Mouse (Mus musculus) MEL (cell line): ENCODE results near the gene Ptpre. TPM values are rescaled to one million over a fixed set of nuclear protein-coding genes. Genes with fewer than 3 reads are reported as not detected.

Experiments used
- DNase-seq: peaks from one replicate; pipeline ENCODE4 v3.0.0; 2011; ENCODE audit warnings: low read depth, low spot score
- H3K27ac ChIP-seq: 2 replicates; pipeline ENCODE4 v1.5.1; 2012; ENCODE audit warnings: low read depth, mild to moderate bottlenecking, control low read depth, low read length, moderate library complexity; ENCODE audit not compliant: control insufficient read depth
- H3K27me3 ChIP-seq, 2 experiments: fragments of 150-350 bp in 1 of 2; sonication (generic) in 1 of 2; 2 replicates each; pipeline ENCODE4 v1.6.1; 2012; ENCODE audit warnings: low read length in 2 of 2, mild to moderate bottlenecking in 2 of 2, improper control_type of control experiment in 1 of 2, moderate library complexity in 1 of 2; ENCODE audit not compliant: insufficient read depth in 2 of 2, control insufficient read depth in 1 of 2
- H3K36me3 ChIP-seq, 2 experiments: 2 replicates each; pipeline ENCODE4 v1.6.1; 2012 to 2014; ENCODE audit warnings: low read length in 2 of 2, improper control_type of control experiment in 1 of 2, inconsistent platforms in 1 of 2, mild to moderate bottlenecking in 1 of 2; ENCODE audit not compliant: insufficient read depth in 2 of 2, control insufficient read depth in 1 of 2
- H3K4me1 ChIP-seq, 2 experiments: fragments of 150-350 bp in 1 of 2; sonication (generic) in 1 of 2; 2 replicates each; pipeline ENCODE4 v1.6.1; 2012; ENCODE audit warnings: low read length in 2 of 2, improper control_type of control experiment in 1 of 2, mild to moderate bottlenecking in 1 of 2; ENCODE audit not compliant: insufficient read depth in 2 of 2, control insufficient read depth in 1 of 2
- H3K4me3 ChIP-seq, 2 experiments: fragments of 150-350 bp in 1 of 2; sonication (generic) in 1 of 2; 2 replicates each; pipeline ENCODE4 v1.5.1; 2012; ENCODE audit warnings: low read depth in 2 of 2, low read length in 2 of 2, mild to moderate bottlenecking in 2 of 2, moderate library complexity in 2 of 2, control low read depth in 1 of 2, improper control_type of control experiment in 1 of 2; ENCODE audit not compliant: control insufficient read depth in 1 of 2, insufficient read depth in 1 of 2
- H3K79me2 ChIP-seq: 2 replicates; pipeline ENCODE4 v1.6.1; 2012; ENCODE audit warnings: mild to moderate bottlenecking, low read length, moderate library complexity; ENCODE audit not compliant: control insufficient read depth, poor library complexity, insufficient read depth
- H3K9ac ChIP-seq: 2 replicates; pipeline ENCODE4 v1.6.1; 2012; ENCODE audit warnings: low read depth, mild to moderate bottlenecking, control low read depth, low read length, moderate library complexity; ENCODE audit not compliant: control insufficient read depth, poor library complexity, severe bottlenecking
- H3K9me3 ChIP-seq: fragments of 150-350 bp; sonication (generic); replicated peaks from 2 replicates; pipeline ENCODE4 v1.6.1; 2012; ENCODE audit warnings: mild to moderate bottlenecking, low read length, improper control_type of control experiment, moderate library complexity; ENCODE audit not compliant: insufficient read depth
- BHLHE40 ChIP-seq: IDR thresholded peaks from 2 replicates; pipeline ENCODE4 v1.6.1; 2012; ENCODE audit warnings: low read depth, mild to moderate bottlenecking, inconsistent platforms, low read length, improper control_type of control experiment, borderline replicate concordance
- CHD1 ChIP-seq: IDR thresholded peaks from 2 replicates; pipeline ENCODE4 v1.6.1; 2012; ENCODE audit warnings: low read depth, mild to moderate bottlenecking, inconsistent platforms, low read length, improper control_type of control experiment
- CTCF ChIP-seq, 3 experiments: IDR thresholded peaks in 2 of 3; conservative IDR thresholded peaks in 1 of 3; 2 replicates each; pipeline ENCODE4 v1.5.1; 2011 to 2012; ENCODE audit warnings: low read length in 3 of 3, low read depth in 2 of 3, mild to moderate bottlenecking in 2 of 3, improper control_type of control experiment in 1 of 3, inconsistent platforms in 1 of 3, mixed read lengths in 1 of 3, moderate library complexity in 1 of 3; ENCODE audit not compliant: control insufficient read depth in 1 of 3, insufficient read depth in 1 of 3, poor library complexity in 1 of 3, severe bottlenecking in 1 of 3
- ELF1 ChIP-seq: IDR thresholded peaks from 2 replicates; pipeline ENCODE4 v1.6.1; 2014; ENCODE audit warnings: low read depth, mild to moderate bottlenecking, inconsistent platforms, low read length, improper control_type of control experiment, moderate library complexity
- EP300 ChIP-seq, 2 experiments: IDR thresholded peaks; 2 replicates each; pipeline ENCODE4 v1.6.1; 2011; ENCODE audit warnings: improper control_type of control experiment in 2 of 2, low read length in 2 of 2, low read depth in 1 of 2, mild to moderate bottlenecking in 1 of 2
- ETS1 ChIP-seq: IDR thresholded peaks from 2 replicates; pipeline ENCODE4 v1.6.1; 2012; ENCODE audit warnings: low read depth, mild to moderate bottlenecking, inconsistent platforms, low read length, improper control_type of control experiment, moderate library complexity
- GATA1 ChIP-seq: IDR thresholded peaks from 2 replicates; pipeline ENCODE4 v1.6.1; 2011; ENCODE audit warnings: low read depth, low read length, improper control_type of control experiment
- HCFC1 ChIP-seq: IDR thresholded peaks from 2 replicates; pipeline ENCODE4 v1.6.1; 2012; ENCODE audit warnings: low read depth, mild to moderate bottlenecking, inconsistent platforms, low read length, improper control_type of control experiment, moderate library complexity
- JUND ChIP-seq: IDR thresholded peaks from 2 replicates; pipeline ENCODE4 v1.6.1; 2011; ENCODE audit warnings: low read depth, mild to moderate bottlenecking, improper control_type of control experiment, low read length
- MXI1 ChIP-seq: IDR thresholded peaks from 2 replicates; pipeline ENCODE4 v1.6.1; 2011; ENCODE audit warnings: mild to moderate bottlenecking, low read depth, low read length, improper control_type of control experiment
- MYB ChIP-seq: IDR thresholded peaks from 2 replicates; pipeline ENCODE4 v1.6.1; 2011; ENCODE audit warnings: mild to moderate bottlenecking, low read depth, low read length, improper control_type of control experiment
- MYC ChIP-seq: IDR thresholded peaks from 2 replicates; pipeline ENCODE4 v1.6.1; 2011; ENCODE audit warnings: low read depth, mild to moderate bottlenecking, low read length, improper control_type of control experiment, moderate library complexity
- NELFE ChIP-seq: IDR thresholded peaks from 2 replicates; pipeline ENCODE4 v1.6.1; 2011; ENCODE audit warnings: low read depth, low read length, improper control_type of control experiment
- POLR2A ChIP-seq, 2 experiments: IDR thresholded peaks; 2 replicates each; pipeline ENCODE4 v1.6.1; 2011 to 2012; ENCODE audit warnings: low read length in 2 of 2, mild to moderate bottlenecking in 2 of 2, control low read depth in 1 of 2, improper control_type of control experiment in 1 of 2, low read depth in 1 of 2, moderate library complexity in 1 of 2; ENCODE audit not compliant: control insufficient read depth in 1 of 2, insufficient read depth in 1 of 2, poor library complexity in 1 of 2
- POLR2AphosphoS2 ChIP-seq: IDR thresholded peaks from 2 replicates; pipeline ENCODE4 v1.6.1; 2011; ENCODE audit warnings: low read length, improper control_type of control experiment
- RAD21 ChIP-seq: IDR thresholded peaks from 2 replicates; pipeline ENCODE4 v1.6.1; 2011; ENCODE audit warnings: mild to moderate bottlenecking, low read depth, low read length, improper control_type of control experiment
- SIN3A ChIP-seq: IDR thresholded peaks from 2 replicates; pipeline ENCODE4 v1.6.1; 2012; ENCODE audit warnings: low read length, improper control_type of control experiment, inconsistent platforms
- TAL1 ChIP-seq: IDR thresholded peaks from 2 replicates; pipeline ENCODE4 v1.6.1; 2012; ENCODE audit warnings: mild to moderate bottlenecking, inconsistent platforms, low read length, moderate library complexity, mixed read lengths
- TBP ChIP-seq: IDR thresholded peaks from 2 replicates; pipeline ENCODE4 v1.8.0; 2011; ENCODE audit warnings: low read depth, low read length, improper control_type of control experiment
- UBTF ChIP-seq: IDR thresholded peaks from 2 replicates; pipeline ENCODE4 v1.6.1; 2012; ENCODE audit warnings: low read depth, mild to moderate bottlenecking, inconsistent platforms, low read length, improper control_type of control experiment, moderate library complexity, borderline replicate concordance; ENCODE audit not compliant: insufficient read depth
- USF2 ChIP-seq, 2 experiments: IDR thresholded peaks; 2 replicates each; pipeline ENCODE4 v1.6.1; 2011 to 2012; ENCODE audit warnings: improper control_type of control experiment in 2 of 2, low read length in 2 of 2, borderline replicate concordance in 1 of 2, inconsistent platforms in 1 of 2, low read depth in 1 of 2, mild to moderate bottlenecking in 1 of 2; ENCODE audit not compliant: insufficient read depth in 1 of 2
- ZC3H11A ChIP-seq: IDR thresholded peaks from 2 replicates; pipeline ENCODE4 v1.6.1; 2012; ENCODE audit warnings: low read depth, mild to moderate bottlenecking, inconsistent platforms, low read length, improper control_type of control experiment
- ZKSCAN1 ChIP-seq: IDR thresholded peaks from 2 replicates; pipeline ENCODE4 v1.6.1; 2012; ENCODE audit warnings: low read depth, mild to moderate bottlenecking, inconsistent platforms, low read length, improper control_type of control experiment, moderate library complexity
- ZNF384 ChIP-seq: IDR thresholded peaks from 2 replicates; pipeline ENCODE4 v1.6.1; 2012; ENCODE audit warnings: low read depth, mild to moderate bottlenecking, inconsistent platforms, low read length, improper control_type of control experiment
- polyA plus RNA-seq, 2 experiments: library from polyadenylated mRNA; stranded (reverse) in 1 of 2; unstranded in 1 of 2; fragments of >175 nt in 1 of 2; fragments of >200 nt in 1 of 2; gene quantifications; 2 replicates each; pipeline versions ENCODE4 v1.2.1 to v1.2.4; 2012; ENCODE audit warnings: low replicate concordance in 2 of 2, low read depth in 1 of 2; ENCODE audit not compliant: insufficient read length in 2 of 2, insufficient read depth in 1 of 2, missing spikeins in 1 of 2
- total RNA-seq: library from RNA; depleted of rRNA; stranded (reverse); fragments of 300-350 nt; gene quantifications from 2 replicates; pipeline ENCODE4 v1.2.3, GENCODE M21; 2012

Gene Ptpre
- total and polyA plus RNA-seq, 3 experiments: 4.9 to 12.9 TPM; not detected in 1

DNA sequence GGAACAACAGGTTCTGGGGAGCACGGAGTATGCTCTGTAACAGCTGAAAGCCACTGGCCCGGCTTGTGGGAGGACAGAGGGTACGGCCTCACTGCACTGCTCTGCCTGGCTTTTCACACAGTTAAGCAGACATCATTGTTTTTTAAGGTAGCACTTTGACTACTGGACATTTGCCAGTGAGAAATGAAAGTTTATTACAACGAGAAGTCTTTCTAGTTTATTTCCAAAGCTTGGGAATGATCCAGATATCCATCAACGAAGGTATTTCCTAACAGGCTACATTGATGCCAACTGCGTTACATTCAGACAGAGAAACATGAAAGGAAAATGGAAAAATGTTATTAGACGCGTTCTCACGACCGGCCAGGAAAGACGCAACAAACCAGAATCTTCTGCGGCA lies 190.8 kb downstream of the Ptpre start:
- H3K9me3 ChIP-seq: no peaks in the 10 kb centered on the region
- no peak for DNase-seq
- no peaks in the 10 kb centered on the region for H3K4me1 ChIP-seq
- no peak overlapping the region for H3K27ac ChIP-seq
- H3K27me3 ChIP-seq: no peaks in the 10 kb centered on the region
- no peaks in the 10 kb centered on the region for H3K79me2 ChIP-seq
- H3K36me3 ChIP-seq: 0 out of 4 replicates have a peak, but pooled peaks cover 0 to 2% of the 10 kb centered on the region in 2 experiments
- no peak overlapping the region for H3K4me3 ChIP-seq
- TF ChIP-seq BHLHE40 (no peak), ZC3H11A (no peak), ZKSCAN1 (no peak), MYC (no peak), ZNF384 (no peak), ETS1 (no peak), MYB (no peak), JUND (no peak), SIN3A (no peak), NELFE (no peak), CTCF (IDR thresholded peaks at IDR 0.05 in 2 of 3, conservative IDR thresholded peaks at IDR 0.05 in 1 of 3; ENCODE audit: control insufficient read depth in 1 of 3, insufficient read depth in 1 of 3, low read depth in 2 of 3, low read length in 3 of 3, poor library complexity in 1 of 3, severe bottlenecking in 1 of 3) (no peak), EP300 (IDR thresholded peaks at IDR 0.05; ENCODE audit: low read depth in 1 of 2, low read length in 2 of 2) (no peak), HCFC1 (no peak), TAL1 (no peak), RAD21 (no peak), POLR2A (IDR thresholded peaks at IDR 0.05; ENCODE audit: control insufficient read depth in 1 of 2, insufficient read depth in 1 of 2, low read depth in 1 of 2, low read length in 2 of 2, poor library complexity in 1 of 2) (no peak)
- H3K9ac ChIP-seq: no peak overlapping the region

DNA sequence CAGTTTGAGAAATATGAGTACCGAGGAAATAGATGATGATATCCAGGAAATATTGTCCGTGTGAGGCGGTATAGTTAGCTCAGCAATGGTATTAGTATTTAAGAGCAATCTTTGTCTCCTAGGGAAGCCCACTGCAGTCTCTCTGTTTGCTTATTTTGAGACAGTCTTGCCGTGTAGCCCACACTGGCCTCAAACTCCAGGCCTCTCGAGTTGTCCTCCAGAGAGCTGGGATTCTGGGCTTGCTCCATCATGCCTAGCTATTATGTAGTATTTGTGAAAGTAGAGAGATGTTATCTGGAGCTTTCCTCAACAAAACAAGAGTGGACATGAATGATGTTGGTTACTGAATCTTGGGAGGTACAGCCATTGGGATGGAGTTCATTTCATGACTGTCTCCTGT lies 197.1 kb downstream of the Ptpre start:
- no peak overlapping the region for H3K27ac ChIP-seq
- H3K79me2 ChIP-seq: no peaks in the 10 kb centered on the region
- no peak overlapping the region for H3K4me3 ChIP-seq
- peaks cover 0 to 4% of the 10 kb centered on the region in 2 experiments; a peak in 1 of 4 replicates for H3K4me1 ChIP-seq
- H3K9ac ChIP-seq: no peak overlapping the region
- no peak for DNase-seq
- peaks cover 3 to 7% of the 10 kb centered on the region in 2 experiments for H3K27me3 ChIP-seq
- H3K36me3 ChIP-seq: peaks cover 0 to 2% of the 10 kb centered on the region in 2 experiments; a peak in 1 of 4 replicates
- TF ChIP-seq MYB (no peak), ELF1 (no peak), MYC (no peak), RAD21 (no peak), JUND (no peak), UBTF (no peak), POLR2AphosphoS2 (no peak), CHD1 (no peak), SIN3A (no peak), TBP (no peak), TAL1 (no peak), ZNF384 (no peak), USF2 (IDR thresholded peaks at IDR 0.05; ENCODE audit: borderline replicate concordance in 1 of 2, insufficient read depth in 1 of 2, low read depth in 1 of 2, low read length in 2 of 2) (no peak), ETS1 (no peak), MXI1 (no peak), GATA1 (no peak)
- no peaks in the 10 kb centered on the region for H3K9me3 ChIP-seq
